Mouse (Mus musculus) bone marrow macrophage, adult 2 months (primary cell): ENCODE results near the gene Gm20219.

Experiments used
- CTCF ChIP-seq: IDR thresholded peaks from 2 replicates; pipeline ENCODE4 v1.5.1; 2012; ENCODE audit warnings: low read depth, mild to moderate bottlenecking, low read length, moderate library complexity
- POLR2A ChIP-seq: IDR thresholded peaks from 2 replicates; pipeline ENCODE4 v1.6.1; 2012; ENCODE audit warnings: mild to moderate bottlenecking, low read depth, low read length, borderline replicate concordance

DNA sequence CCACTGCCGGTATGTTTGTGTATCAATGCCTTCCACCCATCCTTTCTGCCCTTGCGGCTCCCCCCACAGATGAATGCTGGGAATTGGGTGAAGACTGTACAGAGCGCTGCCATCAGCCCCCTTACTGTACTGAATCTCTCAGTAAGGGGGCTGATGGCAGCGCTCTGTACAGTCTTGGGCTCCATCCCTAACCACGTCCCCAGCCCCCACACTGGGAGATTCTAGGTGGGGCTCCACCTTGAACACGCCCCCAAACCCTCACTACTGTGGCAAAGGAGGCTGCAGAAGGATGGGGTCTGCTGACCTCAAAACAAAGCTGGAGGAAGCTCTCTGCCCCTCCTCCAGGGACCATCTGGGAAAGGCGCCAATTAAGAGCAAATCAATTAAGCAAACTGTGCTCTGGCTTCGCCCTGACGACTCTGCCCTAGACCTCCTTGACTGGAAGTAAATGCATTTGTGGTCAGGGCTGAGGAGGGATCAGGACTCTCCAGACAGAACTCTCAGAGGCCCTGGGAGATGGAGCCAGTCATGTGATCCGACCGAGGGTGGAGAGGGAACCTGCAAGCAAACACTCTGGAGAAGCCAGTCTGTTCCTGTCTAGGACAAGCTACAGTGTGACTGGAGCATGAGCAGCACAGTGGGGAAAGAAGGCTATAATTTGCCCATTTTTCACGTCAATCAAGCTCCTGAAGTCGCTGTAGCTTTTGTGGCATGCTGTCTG is 38.3 kb downstream of the Gm20219 start:
- no peak for TF ChIP-seq CTCF
- no peak for TF ChIP-seq POLR2A
